Mouse (Mus musculus): ENCODE measurements around the gene Gm6460. TPM values are rescaled to one million over a fixed set of nuclear protein-coding genes. Genes with fewer than 3 reads are reported as not detected.

Gene Gm6460
- polyA plus RNA-seq (2012; rRNA removed), result not detected in 2 replicates

GRCm38 (mm10) chr5:11594613-11595012 is at the start of gene Gm6460:
TSS of gene Gm6460 (plus strand) at chr5:11594913.

Other genes starting within 250 kb of the Gm6460 start
- gene Gm8897, start 178.5 kb upstream of the Gm6460 start, polyA plus RNA-seq (2012; rRNA removed), result not detected in 2 replicates
- not detected in 2 replicates for gene Gm8906, start 92.2 kb upstream of the Gm6460 start, polyA plus RNA-seq (2012; rRNA removed)
- gene Gm8922, start 87.0 kb downstream of the Gm6460 start, polyA plus RNA-seq (2012; rRNA removed), result not detected in 2 replicates
- gene Gm8926, start 175.6 kb downstream of the Gm6460 start, polyA plus RNA-seq (2012; rRNA removed), result not detected in 2 replicates

All from central nervous system, embryonic 11.5 days (tissue).